Comparison of ENCODE assay signal across 7 mouse cellular contexts in the genomic region with DNA sequence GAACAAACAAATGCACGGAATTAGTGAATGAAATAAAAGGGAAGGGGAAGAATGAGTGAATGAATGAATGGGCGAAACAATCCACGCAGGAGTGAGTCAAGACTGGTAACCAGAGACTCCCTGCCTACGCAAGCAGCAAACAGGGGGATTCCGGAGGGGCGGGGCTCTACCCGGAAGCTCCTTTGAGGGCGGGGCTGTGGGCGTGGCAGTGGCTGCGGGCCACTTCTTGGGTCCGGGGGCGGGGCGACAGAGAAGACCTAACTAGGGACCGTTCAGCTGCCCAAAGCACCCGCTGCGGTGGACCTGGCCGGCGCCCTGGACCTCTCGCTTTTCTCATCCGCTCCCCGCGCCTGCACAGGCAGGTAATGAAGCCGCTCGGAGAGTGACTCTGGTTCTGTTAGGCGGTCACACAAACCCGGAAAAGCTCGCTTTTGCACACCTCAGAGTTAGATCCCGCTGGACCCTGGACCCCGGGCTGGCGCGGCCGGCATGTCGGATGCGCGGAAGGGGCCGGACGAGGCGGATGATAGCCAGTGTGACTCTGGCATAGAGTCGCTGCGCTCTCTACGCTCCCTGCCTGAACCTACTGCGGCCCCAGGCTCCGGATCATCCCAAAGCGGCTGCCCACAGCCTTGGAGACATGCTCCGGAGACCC. TPM values are rescaled to one million over a fixed set of nuclear protein-coding genes. Genes with fewer than 3 reads are reported as not detected.
A peak's percentile ranks its signal among the peaks of the same experiment; 100 is the strongest.
DNase-seq lines count a peak whose midpoint lies in the region; ATAC-seq lines count a peak whose summit lies in the region.

A gene (plus strand): TSS at position 252 of the 655 bp plus-strand sequence.

- peak within 1 kb of the TSS; percentile 86 for H3K4me2 ChIP-seq in intestine, embryonic 15.5 days (replicated peaks)
- H3K4me2 ChIP-seq in midbrain, embryonic 11.5 days: peak within 1 kb of the TSS; percentile 98

- 0 out of 2 replicates have a peak within 1 kb of the TSS, but pooled peaks have one; percentile 23 for H3K27ac ChIP-seq in intestine, embryonic 15.5 days
- no peak within 1 kb of the TSS for H3K27ac ChIP-seq in midbrain, embryonic 11.5 days (ENCODE audit: low read depth, low read length)

- H3K4me3 ChIP-seq in intestine, embryonic 15.5 days (replicated peaks): peak within 1 kb of the TSS; percentile 68
- H3K4me3 ChIP-seq in midbrain, embryonic 11.5 days (ENCODE audit: low read depth, low read length): peak within 1 kb of the TSS; percentile 61

- peak; percentile 92 for ATAC-seq in intestine, embryonic 15.5 days
- ATAC-seq in midbrain, embryonic 11.5 days (ENCODE audit: low FRiP score): peak; percentile 80

- H3K9me3 ChIP-seq in intestine, embryonic 15.5 days: no peaks in the 10 kb centered on the region
- H3K9me3 ChIP-seq in midbrain, embryonic 11.5 days (ENCODE audit: control insufficient read depth, low read length): no peaks in the 10 kb centered on the region

- H3K4me1 ChIP-seq in intestine, embryonic 15.5 days (replicated peaks): peaks cover 15% of the 10 kb centered on the region; the same call in 1 of the 2 replicates
- H3K4me1 ChIP-seq in midbrain, embryonic 11.5 days (ENCODE audit: control insufficient read depth, insufficient read depth, low read length): peaks cover 10% of the 10 kb centered on the region

- WGBS in intestine, embryonic 15.5 days: under 1% methylated on average over 45 of the region's 45 CpGs
- under 1% methylated on average over 45 of the region's 45 CpGs for WGBS in midbrain, embryonic 11.5 days

- H3K36me3 ChIP-seq in intestine, embryonic 15.5 days: no peaks in the 10 kb centered on the region
- no peaks in the 10 kb centered on the region for H3K36me3 ChIP-seq in midbrain, embryonic 11.5 days (ENCODE audit: control insufficient read depth, insufficient read depth, low read length)

- peak within 1 kb of the TSS; percentile 60 for H3K9ac ChIP-seq in intestine, embryonic 15.5 days
- H3K9ac ChIP-seq in midbrain, embryonic 11.5 days (ENCODE audit: low read length): peak within 1 kb of the TSS; percentile 77

- H3K27me3 ChIP-seq in intestine, embryonic 15.5 days (replicated peaks): peaks cover 8% of the 10 kb centered on the region
- peaks cover 7% of the 10 kb centered on the region; the same call in 1 of the 2 replicates for H3K27me3 ChIP-seq in midbrain, embryonic 11.5 days (ENCODE audit: control insufficient read depth, insufficient read depth, low read length)

- DNase-seq in adrenal gland, adult 18-20 months (ENCODE audit: low spot score in 2 of 2): peak; percentile 97
- peak; percentile 97 for DNase-seq in embryo, embryonic 11 days
- DNase-seq in gastrocnemius, postnatal 25 days: peak; percentile 91
- DNase-seq in left cerebral cortex, postnatal 4 days: peak; percentile 97
- DNase-seq in midbrain, embryonic 11.5 days (ENCODE audit: low spot score, missing footprints): peak; percentile 100
- peak; percentile 86 for DNase-seq in right cerebral cortex, postnatal 4 days

- intact Hi-C loops in left cerebral cortex, postnatal 4 days (cut with DNase I): no loop called here

RNA-seq across cellular contexts. Expression of the gene that starts here (rescaled TPM):
- 1 to 10 TPM; 2.7 to 3.5 TPM for total RNA-seq in adrenal gland, adult 18-20 months (2021)
- total RNA-seq in gastrocnemius, postnatal 25 days (2021): under 1 TPM; 0.48 to 0.69 TPM
- polyA plus RNA-seq in intestine, embryonic 15.5 days (2015; fragmentation: Nextera tagmentation; extraction: Ambion mirVana): 4.8 and 4.9 TPM in 2 replicates
- total RNA-seq in left cerebral cortex, postnatal 4 days (2021): 1 to 10 TPM; 2.4 to 2.7 TPM
- 7.8 and 9.0 TPM in 2 replicates for polyA plus RNA-seq in midbrain, embryonic 11.5 days (2014; fragmentation: Nextera tagmentation; extraction: Ambion mirVana)

Comparison
In these comparisons a context has a peak if more than half of its experiments do, and no peak if none do; other contexts are left out.
1. Peak in DNase-seq in gastrocnemius, postnatal 25 days; RNA of the gene not detected or under 1 TPM.